In the genomic region with DNA sequence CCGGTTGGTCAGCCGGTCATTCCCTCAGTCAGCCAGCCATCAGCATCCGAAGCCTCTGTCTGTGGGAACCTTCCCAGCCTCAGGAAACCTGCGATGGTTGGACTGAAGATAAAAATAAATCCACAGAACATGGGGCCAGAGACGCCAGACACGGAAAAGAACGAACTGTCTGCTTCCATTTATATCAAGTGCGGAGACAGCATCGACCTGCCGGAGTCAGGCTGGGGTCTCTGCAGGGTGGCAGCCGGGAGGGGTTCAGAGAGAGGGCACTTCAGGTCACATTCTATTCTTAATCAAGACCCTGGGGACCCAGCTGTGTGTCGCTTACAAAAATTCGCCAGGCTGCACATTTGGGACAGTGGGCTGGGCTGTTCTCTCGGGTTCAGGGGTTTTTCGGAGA, we compare ENCODE assay signal across 37 mouse cellular contexts. TPM values are rescaled to one million over a fixed set of nuclear protein-coding genes. Genes with fewer than 3 reads are reported as not detected.
DNase-seq lines count a peak whose midpoint lies in the region; ATAC-seq lines count a peak whose summit lies in the region.
"Had no signal": no experiment of that assay in that cellular context is flagged by ENCODE, and none has a peak within 500 bp of the region (broad histone marks: within the 10 kb centered on the region; RNA-seq: fewer than 3 reads in every experiment).

No protein-coding gene starts in this region.

- WGBS in heart, embryonic 15.5 days, result 34% methylated on average over 15 of the region's 15 CpGs
- WGBS in neural tube, embryonic 13.5 days, result 61% methylated on average over 15 of the region's 15 CpGs
- 58% methylated on average over 15 of the region's 15 CpGs for WGBS in neural tube, embryonic 15.5 days

- no peaks in the 10 kb centered on the region for H3K9me3 ChIP-seq in heart, embryonic 15.5 days (replicated peaks)
- H3K9me3 ChIP-seq in neural tube, embryonic 13.5 days, result no peaks in the 10 kb centered on the region
- no peaks in the 10 kb centered on the region for H3K9me3 ChIP-seq in neural tube, embryonic 15.5 days (replicated peaks)
- H3K9me3 ChIP-seq: hindbrain, embryonic 15.5 days; kidney, embryonic 15.5 days; liver, embryonic 13.5 days; neural tube, embryonic 12.5 days; stomach, embryonic 15.5 days had no signal

- peak; percentile 26 for DNase-seq in embryo, embryonic 11 days
- DNase-seq in embryo, embryonic 9.5 days (ENCODE audit: extremely low spot score), result no peak
- no peak for DNase-seq in heart, postnatal 14 days
- DNase-seq in liver, result no peak
- DNase-seq in urinary bladder, postnatal 14 days (ENCODE audit: low spot score), result no peak
- DNase-seq: adrenal gland, postnatal 10 days; cerebellum, adult 9-10 months; gastrocnemius, adult 2 months; gastrocnemius, postnatal 36 days; heart, adult 18-20 months; kidney, adult 18-20 months; kidney, postnatal 25 days; left cerebral cortex, postnatal 4 days; liver, embryonic 13.5 days; lung, adult 18-20 months; lung, postnatal 4 days; right cerebral cortex, postnatal 25 days had no signal

- H3K4me1 ChIP-seq in heart, embryonic 15.5 days (replicated peaks), result peaks cover 11% of the 10 kb centered on the region; the same call in 1 of the 2 replicates
- H3K4me1 ChIP-seq in neural tube, embryonic 13.5 days (replicated peaks), result no peaks in the 10 kb centered on the region
- H3K4me1 ChIP-seq in neural tube, embryonic 15.5 days, result no peaks in the 10 kb centered on the region
- H3K4me1 ChIP-seq: hindbrain, embryonic 15.5 days; liver, embryonic 13.5 days; neural tube, embryonic 12.5 days; stomach, embryonic 15.5 days had no signal

- intact Hi-C loops in heart, postnatal 14 days (cut with DNase I), result loop anchor here (5.0 kb wide), 1 partner anchor 87 kb away; no protein-coding TSS in a partner anchor

- ATAC-seq in heart, embryonic 15.5 days (replicated peaks; ENCODE audit: insufficient number of reproducible peaks, insufficient read depth, low FRiP score, low read depth), result no peak
- no peak for ATAC-seq in neural tube, embryonic 13.5 days (ENCODE audit: low read depth)
- ATAC-seq in neural tube, embryonic 15.5 days (ENCODE audit: low FRiP score), result no peak
- ATAC-seq: forebrain, embryonic 16.5 days; lung, postnatal 0 days; midbrain, embryonic 16.5 days had no signal

- H3K9ac ChIP-seq in heart, embryonic 15.5 days, result no peak overlapping the region
- H3K9ac ChIP-seq in neural tube, embryonic 13.5 days, result 0 out of 2 replicates have a peak overlapping the region, but pooled peaks have one; percentile 0
- H3K9ac ChIP-seq in neural tube, embryonic 15.5 days (replicated peaks), result no peak overlapping the region
- H3K9ac ChIP-seq: hindbrain, embryonic 15.5 days; kidney, embryonic 15.5 days; liver, embryonic 13.5 days; neural tube, embryonic 12.5 days; stomach, embryonic 15.5 days had no signal

- H3K27me3 ChIP-seq in heart, embryonic 15.5 days, result peaks cover 3% of the 10 kb centered on the region
- H3K27me3 ChIP-seq in neural tube, embryonic 13.5 days, result peaks cover 8% of the 10 kb centered on the region; the same call in 1 of the 2 replicates
- H3K27me3 ChIP-seq in neural tube, embryonic 15.5 days (replicated peaks), result no peaks in the 10 kb centered on the region
- H3K27me3 ChIP-seq: hindbrain, embryonic 15.5 days; liver, embryonic 13.5 days; neural tube, embryonic 12.5 days had no signal

- no peak overlapping the region for H3K4me3 ChIP-seq in heart, embryonic 15.5 days
- H3K4me3 ChIP-seq in neural tube, embryonic 13.5 days, result no peak overlapping the region
- no peak overlapping the region for H3K4me3 ChIP-seq in neural tube, embryonic 15.5 days (replicated peaks)
- H3K4me3 ChIP-seq: erythroblast, embryonic 14.5 days; gastrocnemius, adult 2 months; hindbrain, embryonic 15.5 days; kidney, embryonic 15.5 days; layer of hippocampus, adult 2 months; liver, embryonic 13.5 days; myocyte; neural tube, embryonic 12.5 days; stomach, embryonic 15.5 days had no signal

- H3K36me3 ChIP-seq in heart, embryonic 15.5 days, result no peaks in the 10 kb centered on the region
- no peaks in the 10 kb centered on the region for H3K36me3 ChIP-seq in neural tube, embryonic 13.5 days
- H3K36me3 ChIP-seq in neural tube, embryonic 15.5 days, result no peaks in the 10 kb centered on the region
- H3K36me3 ChIP-seq: G1E; hindbrain, embryonic 15.5 days; kidney, embryonic 15.5 days; liver, embryonic 13.5 days; neural tube, embryonic 12.5 days; stomach, embryonic 15.5 days had no signal

- no peak overlapping the region for H3K27ac ChIP-seq in heart, embryonic 15.5 days
- H3K27ac ChIP-seq in neural tube, embryonic 13.5 days (replicated peaks), result no peak overlapping the region
- H3K27ac ChIP-seq in neural tube, embryonic 15.5 days (replicated peaks), result no peak overlapping the region
- H3K27ac ChIP-seq: gastrocnemius, adult 2 months; hindbrain, embryonic 15.5 days; kidney, embryonic 15.5 days; layer of hippocampus, adult 2 months; liver, embryonic 13.5 days; neural tube, embryonic 12.5 days; stomach, embryonic 15.5 days had no signal

- peak overlapping the region; percentile 12; the same call in 1 of the 2 replicates for H3K4me2 ChIP-seq in heart, embryonic 15.5 days
- H3K4me2 ChIP-seq in neural tube, embryonic 13.5 days, result no peak overlapping the region
- no peak overlapping the region for H3K4me2 ChIP-seq in neural tube, embryonic 15.5 days
- H3K4me2 ChIP-seq: hindbrain, embryonic 15.5 days; kidney, embryonic 15.5 days; liver, embryonic 13.5 days; neural tube, embryonic 12.5 days; stomach, embryonic 15.5 days had no signal

RNA-seq across cellular contexts. Expression of gene 1700021F07Rik, which starts 17.4 kb away (rescaled TPM):
- polyA plus RNA-seq in heart, embryonic 15.5 days (2015; fragmentation: Nextera tagmentation; extraction: Ambion mirVana), result not detected in 2 replicates
- total RNA-seq in heart, postnatal 14 days (2021), result not detected
- not detected in 2 replicates for polyA plus RNA-seq in neural tube, embryonic 13.5 days (2015; fragmentation: Nextera tagmentation; extraction: Ambion mirVana)
- not detected in 2 replicates for polyA plus RNA-seq in neural tube, embryonic 15.5 days (2015; fragmentation: Nextera tagmentation; extraction: Ambion mirVana)
- total RNA-seq: adrenal gland, postnatal 10 days; G1E; gastrocnemius, adult 2 months; gastrocnemius, postnatal 36 days; heart, adult 18-20 months; hematopoietic stem cell, adult 5-6 weeks; layer of hippocampus, adult 2 months; layer of hippocampus, postnatal 25 days; left cerebral cortex, postnatal 4 days; megakaryocyte-erythroid progenitor cell, adult 5-6 weeks had no signal
- polyA plus RNA-seq: erythroblast, embryonic 14.5 days; forebrain, embryonic 11.5 days; forebrain, embryonic 16.5 days; G1E; hindbrain, embryonic 15.5 days; intestine, embryonic 14.5 days; kidney, embryonic 15.5 days; limb, embryonic 14.5 days; liver, embryonic 13.5 days; lung, postnatal 0 days; midbrain, embryonic 16.5 days; myocyte; neural tube, embryonic 12.5 days; stomach, embryonic 15.5 days had no signal

RNA-seq across cellular contexts. Expression of gene Ankrd60, which starts 38.4 kb away (rescaled TPM):
- not detected in 2 replicates for polyA plus RNA-seq in heart, embryonic 15.5 days (2015; fragmentation: Nextera tagmentation; extraction: Ambion mirVana)
- not detected for total RNA-seq in heart, postnatal 14 days (2021)
- polyA plus RNA-seq in neural tube, embryonic 13.5 days (2015; fragmentation: Nextera tagmentation; extraction: Ambion mirVana), result not detected in 2 replicates
- polyA plus RNA-seq in neural tube, embryonic 15.5 days (2015; fragmentation: Nextera tagmentation; extraction: Ambion mirVana), result not detected in 2 replicates
- total RNA-seq: adrenal gland, postnatal 10 days; G1E; gastrocnemius, adult 2 months; gastrocnemius, postnatal 36 days; heart, adult 18-20 months; hematopoietic stem cell, adult 5-6 weeks; layer of hippocampus, adult 2 months; layer of hippocampus, postnatal 25 days; left cerebral cortex, postnatal 4 days; megakaryocyte-erythroid progenitor cell, adult 5-6 weeks had no signal
- polyA plus RNA-seq: erythroblast, embryonic 14.5 days; forebrain, embryonic 11.5 days; forebrain, embryonic 16.5 days; G1E; hindbrain, embryonic 15.5 days; intestine, embryonic 14.5 days; kidney, embryonic 15.5 days; limb, embryonic 14.5 days; liver, embryonic 13.5 days; lung, postnatal 0 days; midbrain, embryonic 16.5 days; myocyte; neural tube, embryonic 12.5 days; stomach, embryonic 15.5 days had no signal
